19 mouse cellular contexts compared by ENCODE assay signal in genomic region chr10:98954230-98954993, GRCm38 (mm10). TPM values are rescaled to one million over a fixed set of nuclear protein-coding genes. Genes with fewer than 3 reads are reported as not detected.
DNase-seq lines count a peak whose midpoint lies in the region; ATAC-seq and TF ChIP-seq lines count a peak whose summit lies in the region.
"Had no signal": no experiment of that assay in that cellular context is flagged by ENCODE, and none has a peak within 500 bp of the region (broad histone marks: within the 10 kb centered on the region; RNA-seq: fewer than 3 reads in every experiment).

No protein-coding gene starts in this region.

- 57% methylated on average over 12 of the region's 12 CpGs for WGBS in liver, postnatal 0 days (ENCODE audit: insufficient replicate concordance)
- WGBS in forebrain, embryonic 10.5 days, result 92% methylated on average over 12 of the region's 12 CpGs
- WGBS in midbrain, postnatal 0 days, result 92% methylated on average over 12 of the region's 12 CpGs

- no peak for TF ChIP-seq CTCF in liver, postnatal 0 days (IDR thresholded peaks at IDR 0.05; ENCODE audit: low read depth)
- TF ChIP-seq CTCF in midbrain, postnatal 0 days (IDR thresholded peaks at IDR 0.05), result no peak

- no peaks in the 10 kb centered on the region for H3K27me3 ChIP-seq in liver, postnatal 0 days (ENCODE audit: insufficient read depth, low read length)
- no peaks in the 10 kb centered on the region for H3K27me3 ChIP-seq in forebrain, embryonic 10.5 days (ENCODE audit: poor library complexity, severe bottlenecking)
- H3K27me3 ChIP-seq in midbrain, postnatal 0 days (ENCODE audit: insufficient read depth, low read length), result no peaks in the 10 kb centered on the region
- H3K27me3 ChIP-seq: forebrain, embryonic 12.5 days; hindbrain, embryonic 15.5 days; neural tube, embryonic 15.5 days had no signal

- H3K27ac ChIP-seq in liver, postnatal 0 days (ENCODE audit: low read depth), result peak overlapping the region; percentile 62
- H3K27ac ChIP-seq in forebrain, embryonic 10.5 days, result no peak overlapping the region
- no peak overlapping the region for H3K27ac ChIP-seq in midbrain, postnatal 0 days (ENCODE audit: low read depth, low read length)
- H3K27ac ChIP-seq: forebrain, embryonic 12.5 days; hindbrain, embryonic 15.5 days; liver, embryonic 14.5 days; neural tube, embryonic 15.5 days had no signal

- no peaks in the 10 kb centered on the region for H3K36me3 ChIP-seq in liver, postnatal 0 days (replicated peaks; ENCODE audit: insufficient read depth, low read length)
- no peaks in the 10 kb centered on the region for H3K36me3 ChIP-seq in forebrain, embryonic 10.5 days (replicated peaks)
- no peaks in the 10 kb centered on the region for H3K36me3 ChIP-seq in midbrain, postnatal 0 days (ENCODE audit: insufficient read depth, low read length)
- H3K36me3 ChIP-seq: forebrain, embryonic 12.5 days; hindbrain, embryonic 15.5 days; neural tube, embryonic 15.5 days had no signal

- no peak for TF ChIP-seq EP300 in liver, postnatal 0 days (IDR thresholded peaks at IDR 0.05; ENCODE audit: low read depth)

- H3K9ac ChIP-seq in liver, postnatal 0 days (replicated peaks), result no peak overlapping the region
- no peak overlapping the region for H3K9ac ChIP-seq in midbrain, postnatal 0 days (replicated peaks; ENCODE audit: low read length, poor library complexity, severe bottlenecking)
- H3K9ac ChIP-seq: forebrain, embryonic 12.5 days; hindbrain, embryonic 15.5 days; liver, embryonic 14.5 days; neural tube, embryonic 15.5 days had no signal

- H3K9me3 ChIP-seq in liver, postnatal 0 days (ENCODE audit: low read length), result no peaks in the 10 kb centered on the region
- no peaks in the 10 kb centered on the region for H3K9me3 ChIP-seq in forebrain, embryonic 10.5 days
- H3K9me3 ChIP-seq in midbrain, postnatal 0 days (ENCODE audit: low read length), result no peaks in the 10 kb centered on the region
- H3K9me3 ChIP-seq: forebrain, embryonic 12.5 days; hindbrain, embryonic 15.5 days; neural tube, embryonic 15.5 days had no signal

- no peak overlapping the region for H3K4me3 ChIP-seq in liver, postnatal 0 days (ENCODE audit: low read depth, low read length)
- H3K4me3 ChIP-seq in forebrain, embryonic 10.5 days, result no peak overlapping the region
- no peak overlapping the region for H3K4me3 ChIP-seq in midbrain, postnatal 0 days (ENCODE audit: low read depth, low read length)
- H3K4me3 ChIP-seq: forebrain, embryonic 12.5 days; hindbrain, embryonic 15.5 days; neural tube, embryonic 15.5 days had no signal

- H3K4me1 ChIP-seq in liver, postnatal 0 days (ENCODE audit: insufficient read depth), result peaks cover 22% of the 10 kb centered on the region
- peaks cover 8% of the 10 kb centered on the region for H3K4me1 ChIP-seq in forebrain, embryonic 10.5 days
- H3K4me1 ChIP-seq in midbrain, postnatal 0 days (ENCODE audit: insufficient read depth, low read length), result no peaks in the 10 kb centered on the region

- no peak for DNase-seq in liver, postnatal 0 days
- DNase-seq in liver, result no peak
- peak; percentile 30 for DNase-seq in naive thymus-derived CD4-positive, alpha-beta T cell, adult 2 months (ENCODE audit: low read depth)
- DNase-seq in embryo, embryonic 10.5 days (ENCODE audit: low spot score), result no peak
- DNase-seq in forebrain, embryonic 10.5 days (ENCODE audit: extremely low spot score, low spot score), result no peak
- DNase-seq in midbrain, postnatal 0 days (ENCODE audit: low spot score), result no peak
- DNase-seq: adrenal gland, postnatal 36 days; cerebellum, adult 11 months; kidney, adult 18-20 months; kidney, postnatal 14 days; left cerebral cortex, postnatal 4 days; lung, postnatal 36 days; spleen, adult 18-20 months had no signal

- no peak overlapping the region for H3K4me2 ChIP-seq in liver, postnatal 0 days (ENCODE audit: low read depth, low read length)
- H3K4me2 ChIP-seq in midbrain, postnatal 0 days (ENCODE audit: low read depth, low read length, poor library complexity, severe bottlenecking), result no peak overlapping the region
- H3K4me2 ChIP-seq: forebrain, embryonic 12.5 days; hindbrain, embryonic 15.5 days; neural tube, embryonic 15.5 days had no signal

- no peak for ATAC-seq in liver, postnatal 0 days
- peak; percentile 70 for ATAC-seq in CD4-positive, CD25-positive, alpha-beta regulatory T cell, adult 4 months
- ATAC-seq in common myeloid progenitor, adult 5-6 weeks (replicated peaks; ENCODE audit: low read depth, poor library complexity, severe bottlenecking), result peak; percentile 71
- ATAC-seq in midbrain, postnatal 0 days (ENCODE audit: low FRiP score), result no peak

RNA-seq across cellular contexts. Expression of gene Atp2b1, which starts 40.2 kb away (rescaled TPM):
- polyA plus RNA-seq in liver, postnatal 0 days (2015; fragmentation: Nextera tagmentation; extraction: Ambion mirVana), result 33.3 and 37.0 TPM in 2 replicates
- 100 to 1,000 TPM; 147 to 159 TPM for polyA plus RNA-seq in CD4-positive, CD25-positive, alpha-beta regulatory T cell, adult 4 months (2017; shearing (Covaris generic))
- 32.4 and 55.2 TPM in 2 replicates for total RNA-seq in common myeloid progenitor, adult 5-6 weeks (2017)
- polyA plus RNA-seq in forebrain, embryonic 10.5 days (2016; fragmentation: Nextera tagmentation; extraction: Ambion mirVana), result 89.8 and 90.5 TPM in 2 replicates
- total RNA-seq in midbrain, postnatal 0 days (2014; rRNA removed), result 189 and 224 TPM in 2 replicates
- polyA plus RNA-seq in midbrain, postnatal 0 days (2015; fragmentation: Nextera tagmentation; extraction: Ambion mirVana), result 275 and 299 TPM in 2 replicates

Comparison
In these comparisons a context has a peak if more than half of its experiments do, and no peak if none do; other contexts are left out.
1. ATAC-seq: peak in CD4-positive, CD25-positive, alpha-beta regulatory T cell, adult 4 months (single experiment) and common myeloid progenitor, adult 5-6 weeks (single experiment); none in liver, postnatal 0 days (single experiment) and midbrain, postnatal 0 days (single experiment).